Mouse (Mus musculus) bone marrow, adult 2 months (tissue): ENCODE results near the gene Nav1.

Experiments
- CTCF ChIP-seq: fragments of 200-500 bp; IDR thresholded peaks from 2 replicates; pipeline ENCODE4 v1.5.1; 2011; ENCODE audit warnings: low read length, control low read depth; ENCODE audit not compliant: control insufficient read depth, insufficient read depth
- POLR2A ChIP-seq: fragments of 200-500 bp; IDR thresholded peaks from 2 replicates; pipeline ENCODE4 v1.6.1; 2011; ENCODE audit warnings: low read depth, mild to moderate bottlenecking, control low read depth, low read length, borderline replicate concordance; ENCODE audit not compliant: control insufficient read depth

GRCm38 (mm10) chr1:135475571-135475895 lies 131.6 kb downstream of the Nav1 start:
- TF ChIP-seq CTCF: no peak
- no peak for TF ChIP-seq POLR2A
